Mouse (Mus musculus): ENCODE results near the gene Nrap. TPM values are rescaled to one million over a fixed set of nuclear protein-coding genes. Genes with fewer than 3 reads are reported as not detected.
A peak's percentile ranks its signal among the peaks of the same experiment; 100 is the strongest.

The Nrap gene
- total and polyA plus RNA-seq, 2 experiments, result 0.11 to 0.55 TPM

- DNase-seq (ENCODE audit: extremely low read depth, low read depth, low spot score), result no peak
- Histone ChIP-seq H3K79me2 (ENCODE audit: control insufficient read depth, insufficient read depth, low read length) (no peaks in the 10 kb centered on the region), H3K36me3 (ENCODE audit: control insufficient read depth, insufficient read depth, low read length) (peaks cover 8% of the 10 kb centered on the region), H3K27me3 (ENCODE audit: control insufficient read depth, insufficient read depth, low read length) (no peaks in the 10 kb centered on the region), H3K4me1 (ENCODE audit: control insufficient read depth, insufficient read depth, low read length) (no peaks in the 10 kb centered on the region), H3K4me3 (ENCODE audit: insufficient read depth, low read depth, low read length) (no peak overlapping the region), H3K9ac (ENCODE audit: low read depth, low read length) (no peak overlapping the region), H3K27ac (replicated peaks; ENCODE audit: insufficient read depth, low read depth, low read length) (no peak overlapping the region)
- TF ChIP-seq POLR2A (IDR thresholded peaks at IDR 0.05; ENCODE audit: extremely low read depth, insufficient read depth, low read length) (no peak), CTCF (IDR thresholded peaks at IDR 0.05; ENCODE audit: low read depth, low read length) (0 out of 2 replicates have a peak, but pooled peaks have one; percentile 5)
- WGBS, result 81% methylated on average over 8 of the region's 8 CpGs
Observed at GRCm38 (mm10) chr19:56430369-56430768, 40.5 kb upstream of the Nrap start.

GRCm38 (mm10) chr19:56425492-56425891 is 35.7 kb upstream of the Nrap start:
- Histone ChIP-seq H3K36me3 (ENCODE audit: control insufficient read depth, insufficient read depth, low read length) (no peaks in the 10 kb centered on the region), H3K27ac (replicated peaks; ENCODE audit: insufficient read depth, low read depth, low read length) (no peak overlapping the region), H3K79me2 (ENCODE audit: control insufficient read depth, insufficient read depth, low read length) (no peaks in the 10 kb centered on the region), H3K4me1 (ENCODE audit: control insufficient read depth, insufficient read depth, low read length) (no peaks in the 10 kb centered on the region), H3K4me3 (ENCODE audit: insufficient read depth, low read depth, low read length) (no peak overlapping the region), H3K9ac (ENCODE audit: low read depth, low read length) (no peak overlapping the region), H3K27me3 (ENCODE audit: control insufficient read depth, insufficient read depth, low read length) (no peaks in the 10 kb centered on the region)
- no peak for DNase-seq (ENCODE audit: extremely low read depth, low read depth, low spot score)
- 83% methylated on average over 9 of the region's 9 CpGs for WGBS
- TF ChIP-seq POLR2A (IDR thresholded peaks at IDR 0.05; ENCODE audit: extremely low read depth, insufficient read depth, low read length) (no peak), CTCF (IDR thresholded peaks at IDR 0.05; ENCODE audit: low read depth, low read length) (no peak)

- WGBS, result 86% methylated on average over 17 of the region's 17 CpGs
- TF ChIP-seq POLR2A (IDR thresholded peaks at IDR 0.05; ENCODE audit: extremely low read depth, insufficient read depth, low read length), result no peak
- no peak for TF ChIP-seq CTCF (IDR thresholded peaks at IDR 0.05; ENCODE audit: low read depth, low read length)
- H3K79me2 ChIP-seq (ENCODE audit: control insufficient read depth, insufficient read depth, low read length), result no peaks in the 10 kb centered on the region
- H3K27me3 ChIP-seq (ENCODE audit: control insufficient read depth, insufficient read depth, low read length), result no peaks in the 10 kb centered on the region
- no peaks in the 10 kb centered on the region for H3K4me1 ChIP-seq (ENCODE audit: control insufficient read depth, insufficient read depth, low read length)
- H3K9ac ChIP-seq (ENCODE audit: low read depth, low read length), result no peak overlapping the region
- H3K27ac ChIP-seq (replicated peaks; ENCODE audit: insufficient read depth, low read depth, low read length), result no peak overlapping the region
- H3K36me3 ChIP-seq (ENCODE audit: control insufficient read depth, insufficient read depth, low read length), result no peaks in the 10 kb centered on the region
- DNase-seq (ENCODE audit: extremely low read depth, low read depth, low spot score), result no peak
- H3K4me3 ChIP-seq (ENCODE audit: insufficient read depth, low read depth, low read length), result no peak overlapping the region
Observed at GRCm38 (mm10) chr19:56424606-56425395, 35.0 kb upstream of the Nrap start.

- H3K4me3 ChIP-seq (ENCODE audit: insufficient read depth, low read depth, low read length), result no peak overlapping the region
- TF ChIP-seq POLR2A (IDR thresholded peaks at IDR 0.05; ENCODE audit: extremely low read depth, insufficient read depth, low read length), result no peak
- no peak for TF ChIP-seq CTCF (IDR thresholded peaks at IDR 0.05; ENCODE audit: low read depth, low read length)
- no peaks in the 10 kb centered on the region for H3K27me3 ChIP-seq (ENCODE audit: control insufficient read depth, insufficient read depth, low read length)
- DNase-seq (ENCODE audit: extremely low read depth, low read depth, low spot score), result no peak
- H3K4me1 ChIP-seq (ENCODE audit: control insufficient read depth, insufficient read depth, low read length), result no peaks in the 10 kb centered on the region
- H3K36me3 ChIP-seq (ENCODE audit: control insufficient read depth, insufficient read depth, low read length), result no peaks in the 10 kb centered on the region
- H3K79me2 ChIP-seq (ENCODE audit: control insufficient read depth, insufficient read depth, low read length), result no peaks in the 10 kb centered on the region
- no peak overlapping the region for H3K9ac ChIP-seq (ENCODE audit: low read depth, low read length)
- 85% methylated on average over 12 of the region's 12 CpGs for WGBS
- H3K27ac ChIP-seq (replicated peaks; ENCODE audit: insufficient read depth, low read depth, low read length), result no peak overlapping the region
Observed at GRCm38 (mm10) chr19:56423370-56423769, 33.5 kb upstream of the Nrap start.

- WGBS, result 49% methylated on average over 14 of the region's 14 CpGs
- Histone ChIP-seq H3K79me2 (ENCODE audit: control insufficient read depth, insufficient read depth, low read length) (no peaks in the 10 kb centered on the region), H3K36me3 (ENCODE audit: control insufficient read depth, insufficient read depth, low read length) (no peaks in the 10 kb centered on the region), H3K27ac (replicated peaks; ENCODE audit: insufficient read depth, low read depth, low read length) (no peak overlapping the region), H3K9ac (ENCODE audit: low read depth, low read length) (no peak overlapping the region), H3K27me3 (ENCODE audit: control insufficient read depth, insufficient read depth, low read length) (no peaks in the 10 kb centered on the region), H3K4me3 (ENCODE audit: insufficient read depth, low read depth, low read length) (no peak overlapping the region), H3K4me1 (ENCODE audit: control insufficient read depth, insufficient read depth, low read length) (no peaks in the 10 kb centered on the region)
- TF ChIP-seq CTCF (IDR thresholded peaks at IDR 0.05; ENCODE audit: low read depth, low read length), result peak; percentile 92
- TF ChIP-seq POLR2A (IDR thresholded peaks at IDR 0.05; ENCODE audit: extremely low read depth, insufficient read depth, low read length), result no peak
- peak; percentile 36 for DNase-seq (ENCODE audit: extremely low read depth, low read depth, low spot score)
Observed at GRCm38 (mm10) chr19:56422476-56423338, 32.9 kb upstream of the Nrap start.

Measured in liver, adult 2 months (tissue).